In the genomic region with DNA sequence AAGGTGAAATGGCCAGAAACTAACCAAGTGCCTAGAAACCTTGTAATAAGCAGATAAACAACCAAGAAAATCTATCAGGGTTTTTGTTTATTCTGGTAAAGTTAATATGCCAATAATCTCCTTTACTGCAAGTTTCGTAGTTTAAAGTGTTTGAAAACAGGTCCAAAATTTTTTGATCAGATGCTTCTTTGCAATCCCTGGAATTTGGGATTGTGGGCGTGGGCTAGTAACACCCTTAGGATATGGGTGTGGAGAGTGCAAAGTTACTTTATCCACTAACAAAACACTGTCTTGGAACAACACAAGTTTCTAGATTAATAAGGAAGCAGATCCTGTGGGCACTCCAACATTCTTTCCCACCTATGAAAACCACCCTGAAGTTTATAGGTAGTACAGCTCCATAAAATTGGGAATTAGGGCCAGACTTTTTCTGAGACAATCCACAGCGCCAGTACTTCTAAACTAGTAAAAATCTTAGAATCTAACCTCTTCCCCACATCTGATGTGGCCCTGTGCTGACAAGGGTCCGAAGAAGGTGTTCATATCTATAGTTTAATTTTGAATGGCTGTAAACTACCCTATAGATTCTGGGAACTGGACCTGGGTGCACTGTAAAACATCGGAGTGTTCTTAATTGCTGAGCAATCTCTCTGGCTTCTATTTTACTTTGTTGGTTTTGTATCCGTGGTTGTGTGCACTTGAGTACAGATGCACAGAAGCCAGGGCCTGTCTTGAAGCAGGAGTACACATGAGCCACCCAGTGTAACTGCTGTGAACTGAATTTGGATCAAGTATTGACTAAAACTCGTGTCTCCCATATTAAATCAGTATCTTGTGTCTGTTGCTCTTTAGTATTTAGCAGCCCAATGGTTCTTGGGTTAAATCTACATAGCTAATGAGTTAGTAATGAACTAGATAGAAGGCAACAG, we compare ENCODE assay signal across 8 mouse cellular contexts. TPM values are rescaled to one million over a fixed set of nuclear protein-coding genes. Genes with fewer than 3 reads are reported as not detected.
DNase-seq lines count a peak whose midpoint lies in the region; ATAC-seq and TF ChIP-seq lines count a peak whose summit lies in the region.

No protein-coding gene starts in this region.

- H3K4me1 ChIP-seq in intestine, embryonic 16.5 days (ENCODE audit: control insufficient read depth, insufficient read depth, low read length), result peaks cover 33% of the 10 kb centered on the region
- H3K4me1 ChIP-seq in neural tube, embryonic 13.5 days (replicated peaks), result peaks cover 43% of the 10 kb centered on the region

- H3K9ac ChIP-seq in intestine, embryonic 16.5 days (ENCODE audit: low read depth, low read length), result peak overlapping the region; percentile 82
- H3K9ac ChIP-seq in neural tube, embryonic 13.5 days, result peak overlapping the region; percentile 69

- H3K36me3 ChIP-seq in intestine, embryonic 16.5 days (ENCODE audit: control insufficient read depth, insufficient read depth, low read length), result 0 out of 2 replicates have a peak, but pooled peaks cover 5% of the 10 kb centered on the region
- peaks cover 14% of the 10 kb centered on the region for H3K36me3 ChIP-seq in neural tube, embryonic 13.5 days

- no peaks in the 10 kb centered on the region for H3K27me3 ChIP-seq in intestine, embryonic 16.5 days (replicated peaks; ENCODE audit: control insufficient read depth, insufficient read depth, low read length)
- no peaks in the 10 kb centered on the region for H3K27me3 ChIP-seq in neural tube, embryonic 13.5 days

- no peaks in the 10 kb centered on the region for H3K9me3 ChIP-seq in intestine, embryonic 16.5 days (ENCODE audit: control insufficient read depth, low read length)
- H3K9me3 ChIP-seq in neural tube, embryonic 13.5 days, result no peaks in the 10 kb centered on the region

- no peak for DNase-seq in layer of hippocampus, adult 2 months (ENCODE audit: low spot score in 2 of 2)
- DNase-seq in layer of hippocampus, adult 9-11 months, result no peak
- peak; percentile 36 for DNase-seq in embryo, embryonic 11 days
- no peak for DNase-seq in gastrocnemius, adult 8-10 months (ENCODE audit: low spot score in 2 of 2)
- DNase-seq in right cerebral cortex, postnatal 10 days (ENCODE audit: low spot score in 2 of 2), result no peak

- peak overlapping the region; percentile 88 for H3K4me2 ChIP-seq in intestine, embryonic 16.5 days (ENCODE audit: low read depth, low read length)
- peak overlapping the region; percentile 86 for H3K4me2 ChIP-seq in neural tube, embryonic 13.5 days

- H3K4me3 ChIP-seq in layer of hippocampus, adult 2 months, result peak overlapping the region; percentile 80
- peak overlapping the region; percentile 85 for H3K4me3 ChIP-seq in intestine, embryonic 16.5 days (ENCODE audit: low read length)
- peak overlapping the region; percentile 79 for H3K4me3 ChIP-seq in neural tube, embryonic 13.5 days

- 11% methylated on average over 7 of the region's 7 CpGs for WGBS in intestine, embryonic 16.5 days
- WGBS in neural tube, embryonic 13.5 days, result 15% methylated on average over 7 of the region's 7 CpGs

- H3K27ac ChIP-seq in layer of hippocampus, adult 2 months, result peak overlapping the region; percentile 85
- peak overlapping the region; percentile 87 for H3K27ac ChIP-seq in intestine, embryonic 16.5 days (ENCODE audit: low read length)
- peak overlapping the region; percentile 84; the same call in 1 of the 2 replicates for H3K27ac ChIP-seq in neural tube, embryonic 13.5 days (replicated peaks)

- ATAC-seq in intestine, embryonic 16.5 days, result no peak
- ATAC-seq in neural tube, embryonic 13.5 days (ENCODE audit: low read depth), result no peak
- no peak for ATAC-seq in monocyte, adult 5-6 weeks (replicated peaks; ENCODE audit: insufficient number of reproducible peaks, low FRiP score, low TSS enrichment, poor library complexity, severe bottlenecking)

- TF ChIP-seq CTCF in layer of hippocampus, adult 2 months (conservative IDR thresholded peaks at IDR 0.05), result no peak

RNA-seq across cellular contexts. Expression of a gene that starts 1.0 kb away (rescaled TPM):
- total RNA-seq in layer of hippocampus, adult 2 months (2021), result 10 to 100 TPM; 15.7 to 17.8 TPM
- polyA plus RNA-seq in intestine, embryonic 16.5 days (2015; fragmentation: Nextera tagmentation; extraction: Ambion mirVana), result 21.0 and 22.1 TPM in 2 replicates
- polyA plus RNA-seq in neural tube, embryonic 13.5 days (2015; fragmentation: Nextera tagmentation; extraction: Ambion mirVana), result 12.9 and 16.9 TPM in 2 replicates
- 18.7 to 32.1 TPM (median 29.8 TPM) in 3 replicates for total RNA-seq in monocyte, adult 5-6 weeks (2017)
- 10 to 100 TPM; 21.7 to 26.1 (median 25.5) TPM for total RNA-seq in gastrocnemius, adult 8-10 months (2022)

RNA-seq across cellular contexts. Expression of a gene that starts 1.3 kb away (rescaled TPM):
- 10 to 100 TPM; 90.4 to 92.5 TPM for total RNA-seq in layer of hippocampus, adult 2 months (2021)
- 150 and 169 TPM in 2 replicates for polyA plus RNA-seq in intestine, embryonic 16.5 days (2015; fragmentation: Nextera tagmentation; extraction: Ambion mirVana)
- 178 and 195 TPM in 2 replicates for polyA plus RNA-seq in neural tube, embryonic 13.5 days (2015; fragmentation: Nextera tagmentation; extraction: Ambion mirVana)
- total RNA-seq in monocyte, adult 5-6 weeks (2017), result 99.4 to 104 TPM (median 104 TPM) in 3 replicates
- 100 to 1,000 TPM; 150 to 159 (median 158) TPM for total RNA-seq in gastrocnemius, adult 8-10 months (2022)

RNA-seq across cellular contexts. Expression of a gene that starts 22.1 kb away (rescaled TPM):
- total RNA-seq in layer of hippocampus, adult 2 months (2021), result 100 to 1,000 TPM; 104 to 111 TPM
- polyA plus RNA-seq in intestine, embryonic 16.5 days (2015; fragmentation: Nextera tagmentation; extraction: Ambion mirVana), result 80.8 and 90.7 TPM in 2 replicates
- polyA plus RNA-seq in neural tube, embryonic 13.5 days (2015; fragmentation: Nextera tagmentation; extraction: Ambion mirVana), result 84.6 and 89.7 TPM in 2 replicates
- total RNA-seq in monocyte, adult 5-6 weeks (2017), result 88.8 to 168 TPM (median 138 TPM) in 3 replicates
- total RNA-seq in gastrocnemius, adult 8-10 months (2022), result 10 to 100 TPM; 46.9 to 53.4 (median 49.4) TPM

RNA-seq across cellular contexts. Expression of a gene that starts 47.1 kb away (rescaled TPM):
- total RNA-seq in layer of hippocampus, adult 2 months (2021), result 10 to 100 TPM; 27.9 to 28.9 TPM
- 13.6 and 15.0 TPM in 2 replicates for polyA plus RNA-seq in intestine, embryonic 16.5 days (2015; fragmentation: Nextera tagmentation; extraction: Ambion mirVana)
- 18.3 and 21.6 TPM in 2 replicates for polyA plus RNA-seq in neural tube, embryonic 13.5 days (2015; fragmentation: Nextera tagmentation; extraction: Ambion mirVana)
- 24.6 to 38.8 TPM (median 37.2 TPM) in 3 replicates for total RNA-seq in monocyte, adult 5-6 weeks (2017)
- 10 to 100 TPM in 3 of 4 experiments, 1 to 10 TPM in 1; 8.6 to 14.5 (median 12.0) TPM for total RNA-seq in gastrocnemius, adult 8-10 months (2022)

RNA-seq across cellular contexts. Expression of a gene that starts 51.5 kb away (rescaled TPM):
- 1 to 10 TPM in 1 of 2 experiments, not detected in 1; 1.0 TPM for total RNA-seq in layer of hippocampus, adult 2 months (2021)
- not detected in 2 replicates for polyA plus RNA-seq in intestine, embryonic 16.5 days (2015; fragmentation: Nextera tagmentation; extraction: Ambion mirVana)
- polyA plus RNA-seq in neural tube, embryonic 13.5 days (2015; fragmentation: Nextera tagmentation; extraction: Ambion mirVana), result not detected in 2 replicates
- not detected in 3 replicates for total RNA-seq in monocyte, adult 5-6 weeks (2017)
- not detected for total RNA-seq in gastrocnemius, adult 8-10 months (2022)
